Mouse (Mus musculus): Measurements from ENCODE around the gene Magea3.
"Not testable (repeated sequence)": the region's sequence is repeated elsewhere in the genome, so short reads cannot be mapped to it uniquely, and the experiment has no call there.

Magea3 gene

GRCm38 (mm10) chrX:154949405-154949804 lies at the start of gene Magea3:
Gene Magea3 (minus strand): TSS chrX:154949505.
- DNase-seq, result not testable (repeated sequence)

DNA sequence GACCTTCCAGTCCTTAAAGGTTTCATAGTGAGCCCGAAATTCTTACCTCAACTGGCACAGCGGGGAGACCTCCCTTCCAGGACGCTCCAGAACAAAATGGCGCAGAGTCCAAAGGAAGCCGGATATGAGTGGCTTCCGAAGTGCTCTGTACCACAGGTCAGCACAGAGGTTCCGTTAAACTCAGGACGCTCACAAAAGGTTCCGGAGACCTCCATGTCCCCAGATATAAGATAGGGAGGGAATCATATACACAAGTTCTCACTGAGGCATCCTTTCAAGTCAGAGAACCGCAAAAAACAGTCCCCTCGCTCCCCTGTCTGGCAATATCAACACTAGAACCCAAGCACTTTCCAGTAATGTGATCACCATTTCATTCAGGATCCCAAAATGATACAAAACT lies 46.4 kb upstream of the Magea3 start, which contains the start of gene Magea8:
Gene Magea8, minus strand, starts transcription at position 101 of the 400 bp plus-strand sequence.
- DNase-seq, result not testable (repeated sequence)

DNA sequence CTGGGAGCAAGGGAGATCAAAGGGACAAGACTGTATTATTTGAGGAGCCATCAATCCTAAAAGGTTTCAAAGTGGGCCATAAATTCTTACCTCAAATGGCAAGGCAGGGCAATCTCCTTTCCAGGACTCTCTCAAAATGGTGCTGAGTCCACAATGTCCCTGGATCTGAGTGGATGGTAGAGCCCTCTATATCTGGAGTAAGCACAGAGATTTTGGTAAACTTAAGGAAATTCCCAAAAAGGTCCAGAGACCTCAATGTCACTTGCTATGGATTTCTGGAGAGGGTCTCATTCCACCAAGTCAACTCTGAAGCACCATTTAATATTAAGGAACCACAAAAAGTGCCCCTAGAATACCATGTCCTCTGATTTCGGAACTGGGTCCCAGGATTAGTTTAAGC lies 13.4 kb downstream of the Magea3 start, which contains the start of gene Magea6:
Gene Magea6, minus strand, starts transcription at position 101 of the 400 bp plus-strand sequence.
- DNase-seq, result not testable (repeated sequence)
